Mouse (Mus musculus) thymus, adult 2 months (tissue): ENCODE data around the gene Enox1.

ENCODE experiments used
- CTCF ChIP-seq: fragments of 200-500 bp; IDR thresholded peaks from 2 replicates; pipeline ENCODE4 v1.5.1; 2012; ENCODE audit warnings: mild to moderate bottlenecking, control low read depth, low read length, moderate library complexity, borderline replicate concordance; ENCODE audit not compliant: control insufficient read depth, poor library complexity, insufficient read depth; ENCODE audit errors: extremely low read depth
- POLR2A ChIP-seq: fragments of 200-500 bp; IDR thresholded peaks from 2 replicates; pipeline ENCODE4 v1.6.1; 2012; ENCODE audit warnings: mild to moderate bottlenecking, low read length, control low read depth, moderate library complexity; ENCODE audit not compliant: control insufficient read depth, poor library complexity, insufficient read depth; ENCODE audit errors: extremely low read depth

DNA sequence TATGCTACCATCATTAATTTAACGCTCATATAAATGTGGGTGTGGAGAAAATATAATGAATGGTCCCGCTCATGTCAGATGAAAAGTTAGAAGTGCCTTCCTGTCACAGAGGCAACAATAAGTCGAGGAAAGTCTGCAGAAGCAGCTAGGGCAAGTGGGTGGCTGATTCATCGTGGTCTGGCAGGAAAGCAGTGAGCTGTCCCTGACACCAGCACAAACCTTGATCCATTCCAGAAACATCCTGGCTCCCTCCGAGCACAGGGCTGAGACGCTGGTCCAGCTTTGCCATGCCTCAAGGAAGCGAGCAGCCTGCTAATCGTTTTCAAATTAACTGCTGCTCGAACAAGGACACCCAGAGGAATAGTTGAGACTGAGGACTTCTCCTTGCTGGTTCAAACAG, 219.1 kb downstream of the Enox1 start:
- TF ChIP-seq CTCF (no peak), POLR2A (no peak)
